Mouse (Mus musculus) embryonic fibroblast, embryonic 13.5 days (primary cell): ENCODE data around the gene Pirt. TPM values are rescaled to one million over a fixed set of nuclear protein-coding genes. Genes with fewer than 3 reads are reported as not detected.

ENCODE experiments used
- H3K27ac ChIP-seq: 2 replicates; pipeline ENCODE4 v1.5.1; 2012; ENCODE audit warnings: low read length, control low read depth, inconsistent platforms; ENCODE audit not compliant: insufficient read depth
- H3K4me1 ChIP-seq: 2 replicates; pipeline ENCODE4 v1.6.1; 2011; ENCODE audit warnings: low read length; ENCODE audit not compliant: control insufficient read depth, insufficient read depth
- H3K4me3 ChIP-seq: 2 replicates; pipeline ENCODE4 v1.5.1; 2011; ENCODE audit warnings: mild to moderate bottlenecking, control low read depth, low read length; ENCODE audit not compliant: insufficient read depth
- CTCF ChIP-seq: IDR thresholded peaks from 2 replicates; pipeline ENCODE4 v1.5.1; 2011; ENCODE audit warnings: mild to moderate bottlenecking, control low read depth, low read length, moderate library complexity, borderline replicate concordance; ENCODE audit not compliant: insufficient read depth
- POLR2A ChIP-seq: IDR thresholded peaks from 2 replicates; pipeline ENCODE4 v1.6.1; 2011; ENCODE audit warnings: low read depth, mild to moderate bottlenecking, control low read depth, low read length, moderate library complexity
- polyA plus RNA-seq: library from polyadenylated mRNA; stranded (reverse); fragments of >200 nt; gene quantifications from 2 replicates; pipeline ENCODE4 v1.2.4, GENCODE M21; 2011; ENCODE audit warnings: low read depth; ENCODE audit not compliant: missing spikeins, insufficient read length

The Pirt gene
- polyA plus RNA-seq: not detected in 2 replicates

- no peak within 1 kb of the TSS for H3K27ac ChIP-seq
- no peak within 1 kb of the TSS for H3K4me3 ChIP-seq
- no peak for TF ChIP-seq CTCF
- H3K4me1 ChIP-seq: no peaks in the 10 kb centered on the region
Measured at GRCm38 (mm10) chr11:66911811-66912210, at the start of gene Pirt. TSS of gene Pirt (plus strand) at chr11:66911981.

- H3K4me3 ChIP-seq: no peak overlapping the region
- H3K4me1 ChIP-seq: no peaks in the 10 kb centered on the region
- TF ChIP-seq POLR2A (no peak), CTCF (no peak)
- H3K27ac ChIP-seq: no peak overlapping the region
Measured at GRCm38 (mm10) chr11:66871701-66872100, 40.1 kb upstream of the Pirt start.

- Histone ChIP-seq H3K4me3 (no peak overlapping the region), H3K27ac (no peak overlapping the region), H3K4me1 (no peaks in the 10 kb centered on the region)
- TF ChIP-seq CTCF (no peak), POLR2A (no peak)
Measured at GRCm38 (mm10) chr11:66872773-66873470, 38.9 kb upstream of the Pirt start.

- Histone ChIP-seq H3K4me3 (no peak overlapping the region), H3K27ac (no peak overlapping the region), H3K4me1 (0 out of 2 replicates have a peak, but pooled peaks cover 3% of the 10 kb centered on the region)
- TF ChIP-seq POLR2A (no peak), CTCF (no peak)
Measured at GRCm38 (mm10) chr11:66881291-66881690, 30.5 kb upstream of the Pirt start.

- Histone ChIP-seq H3K4me1 (0 out of 2 replicates have a peak, but pooled peaks cover 3% of the 10 kb centered on the region), H3K27ac (no peak overlapping the region), H3K4me3 (no peak overlapping the region)
- no peak for TF ChIP-seq CTCF
- no peak for TF ChIP-seq POLR2A
Measured at GRCm38 (mm10) chr11:66882224-66883040, 29.3 kb upstream of the Pirt start.

- TF ChIP-seq POLR2A (no peak), CTCF (no peak)
- no peaks in the 10 kb centered on the region for H3K4me1 ChIP-seq
Measured at GRCm38 (mm10) chr11:66892536-66892935, 19.2 kb upstream of the Pirt start.

GRCm38 (mm10) chr11:66898747-66899146 lies 13.0 kb upstream of the Pirt start:
- H3K4me1 ChIP-seq: no peaks in the 10 kb centered on the region; the same call in 1 of the 2 replicates
- TF ChIP-seq CTCF: no peak
- no peak for TF ChIP-seq POLR2A
- H3K4me3 ChIP-seq: no peak overlapping the region
- no peak overlapping the region for H3K27ac ChIP-seq

More at GRCm38 (mm10) chr11:66892536-66892935, 19.2 kb upstream of the Pirt start:
- Histone ChIP-seq H3K4me3 (no peak overlapping the region), H3K27ac (no peak overlapping the region)

GRCm38 (mm10) chr11:66899426-66899825 lies 12.4 kb upstream of the Pirt start:
- no peak overlapping the region for H3K27ac ChIP-seq
- peak; percentile 62; the same call in 1 of the 2 replicates for TF ChIP-seq CTCF
- TF ChIP-seq POLR2A: no peak
- H3K4me1 ChIP-seq: no peaks in the 10 kb centered on the region; the same call in 1 of the 2 replicates
- H3K4me3 ChIP-seq: no peak overlapping the region

- Histone ChIP-seq H3K4me1 (no peaks in the 10 kb centered on the region; the same call in 1 of the 2 replicates), H3K4me3 (no peak overlapping the region), H3K27ac (no peak overlapping the region)
- TF ChIP-seq CTCF (no peak), POLR2A (no peak)
Measured at GRCm38 (mm10) chr11:66902801-66903200, 9.0 kb upstream of the Pirt start.
